Mouse (Mus musculus) limb, embryonic 13.5 days (tissue): ENCODE results near the gene Tab3. TPM values are rescaled to one million over a fixed set of nuclear protein-coding genes. Genes with fewer than 3 reads are reported as not detected.

ENCODE experiments used
- ATAC-seq: fragments of 200-750 bp; cut with Nextera tagmentation; 2 replicates; pipeline ENCODE4 v1.8.0; 2017; ENCODE audit warnings: low read depth, moderate number of reproducible peaks, moderate TSS enrichment; ENCODE audit not compliant: low FRiP score
- H3K27ac ChIP-seq: fragments of 300-500 bp; sonication (generic); 2 replicates; pipeline ENCODE4 v1.5.1; 2015; ENCODE audit warnings: inconsistent platforms, mild to moderate bottlenecking, moderate library complexity
- H3K27me3 ChIP-seq: fragments of 300-500 bp; sonication (generic); 2 replicates; pipeline ENCODE4 v1.6.1; 2015; ENCODE audit warnings: mild to moderate bottlenecking, inconsistent platforms
- H3K36me3 ChIP-seq: fragments of 300-500 bp; sonication (generic); 2 replicates; pipeline ENCODE4 v1.6.1; 2015; ENCODE audit warnings: inconsistent platforms, mild to moderate bottlenecking, moderate library complexity
- H3K4me1 ChIP-seq: fragments of 300-500 bp; sonication (generic); 2 replicates; pipeline ENCODE4 v1.6.1; 2015; ENCODE audit warnings: inconsistent platforms
- H3K4me2 ChIP-seq: fragments of 300-500 bp; sonication (generic); replicated peaks from 2 replicates; pipeline ENCODE4 v1.6.1; 2015; ENCODE audit warnings: inconsistent platforms, mild to moderate bottlenecking, moderate library complexity
- H3K4me3 ChIP-seq: fragments of 300-500 bp; sonication (generic); 2 replicates; pipeline ENCODE4 v1.5.1; 2015; ENCODE audit warnings: moderate library complexity, mild to moderate bottlenecking, inconsistent platforms
- H3K9ac ChIP-seq: fragments of 300-500 bp; sonication (generic); 2 replicates; pipeline ENCODE4 v1.6.1; 2015; ENCODE audit warnings: mild to moderate bottlenecking, inconsistent platforms
- H3K9me3 ChIP-seq: fragments of 300-500 bp; sonication (generic); 2 replicates; pipeline ENCODE4 v1.6.1; 2016; ENCODE audit warnings: inconsistent platforms
- WGBS: fragments of 180-500 bp; shearing (Covaris S2); methylation state at CpG from one replicate; pipeline ENCODE4 v1.1.7; 2015; 5-methylcytosine and 5-hydroxymethylcytosine counted together
- polyA plus RNA-seq: library from polyadenylated mRNA; unstranded; fragments of >200 nt; fragmentation: Nextera tagmentation; extraction: Ambion mirVana; gene quantifications from 2 replicates; pipeline ENCODE4 v1.2.1, GENCODE M21; 2015

The Tab3 gene
- 2.7 and 2.9 TPM in 2 replicates for polyA plus RNA-seq

DNA sequence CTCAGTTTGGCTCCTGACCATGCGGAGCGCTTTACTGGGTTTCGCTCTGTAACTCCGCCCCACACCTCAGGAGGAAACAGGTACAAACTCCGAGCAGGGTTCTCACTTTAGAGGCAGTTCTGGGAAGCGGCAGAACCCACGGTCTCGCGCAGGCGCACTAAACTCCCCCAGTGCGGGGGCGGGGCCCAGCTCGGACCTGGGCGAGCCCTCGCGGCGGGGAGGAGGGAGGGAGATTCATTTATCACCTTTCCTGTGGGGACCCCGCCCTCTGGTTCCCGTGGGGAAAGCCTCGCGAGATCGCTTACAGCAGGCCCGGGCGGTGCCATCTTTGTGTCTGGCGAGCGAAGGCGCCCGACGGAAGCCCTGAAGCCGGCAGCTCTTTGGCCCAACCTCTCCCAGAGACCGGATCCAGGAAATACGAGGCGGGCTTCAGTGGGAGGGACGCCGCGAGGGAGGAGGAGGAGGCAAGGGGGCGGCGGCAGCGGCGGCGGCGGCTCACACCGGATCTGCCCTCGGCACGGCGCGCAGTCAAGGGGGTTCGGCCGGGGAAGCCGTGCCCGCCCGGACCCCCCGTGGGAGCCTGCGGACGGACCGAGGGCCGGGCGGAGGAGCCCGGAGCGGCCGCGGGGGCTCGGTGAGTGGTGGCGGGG, at the start of gene Tab3:
Gene Tab3 (plus strand): TSS at position 491 of the 650 bp plus-strand sequence.
- no peak within 1 kb of the TSS for H3K27ac ChIP-seq
- WGBS: 22% methylated on average over 40 of the region's 64 CpGs

DNA sequence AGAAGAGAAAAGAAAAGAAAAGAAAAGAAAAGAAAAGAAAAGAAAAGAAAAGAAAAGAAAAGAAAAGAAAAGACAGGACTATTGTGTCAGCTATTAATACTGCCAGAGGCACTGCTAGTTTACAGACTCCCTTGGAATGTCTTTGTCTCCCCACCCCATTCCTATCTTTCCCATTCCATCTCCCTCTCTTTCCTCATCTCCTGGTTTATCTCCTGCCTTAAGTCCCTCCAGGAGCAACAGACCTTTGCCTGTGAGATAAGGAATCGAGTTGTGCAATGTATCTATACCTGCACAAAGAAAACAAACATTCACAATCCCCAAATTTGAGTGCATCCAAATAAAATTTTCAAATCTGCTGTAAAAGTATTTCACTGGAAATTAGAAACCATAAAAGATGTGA, 48.3 kb upstream of the Tab3 start:
- Histone ChIP-seq H3K36me3 (no peaks in the 10 kb centered on the region), H3K4me1 (no peaks in the 10 kb centered on the region), H3K9me3 (no peaks in the 10 kb centered on the region), H3K4me2 (no peak overlapping the region), H3K9ac (no peak overlapping the region), H3K4me3 (no peak overlapping the region), H3K27ac (no peak overlapping the region), H3K27me3 (no peaks in the 10 kb centered on the region)
- WGBS: 77% methylated on average over 1 of the region's 1 CpGs
- no peak for ATAC-seq

More for the DNA sequence above, at the start of gene Tab3:
- peaks cover 3% of the 10 kb centered on the region; the same call in 1 of the 2 replicates for H3K27me3 ChIP-seq
- H3K4me3 ChIP-seq: peak within 1 kb of the TSS; percentile 66
- no peaks in the 10 kb centered on the region for H3K4me1 ChIP-seq
- H3K36me3 ChIP-seq: no peaks in the 10 kb centered on the region
- ATAC-seq: peak; percentile 98
- H3K4me2 ChIP-seq: peak within 1 kb of the TSS; percentile 64
- peak within 1 kb of the TSS; percentile 82 for H3K9ac ChIP-seq
- H3K9me3 ChIP-seq: no peaks in the 10 kb centered on the region

DNA sequence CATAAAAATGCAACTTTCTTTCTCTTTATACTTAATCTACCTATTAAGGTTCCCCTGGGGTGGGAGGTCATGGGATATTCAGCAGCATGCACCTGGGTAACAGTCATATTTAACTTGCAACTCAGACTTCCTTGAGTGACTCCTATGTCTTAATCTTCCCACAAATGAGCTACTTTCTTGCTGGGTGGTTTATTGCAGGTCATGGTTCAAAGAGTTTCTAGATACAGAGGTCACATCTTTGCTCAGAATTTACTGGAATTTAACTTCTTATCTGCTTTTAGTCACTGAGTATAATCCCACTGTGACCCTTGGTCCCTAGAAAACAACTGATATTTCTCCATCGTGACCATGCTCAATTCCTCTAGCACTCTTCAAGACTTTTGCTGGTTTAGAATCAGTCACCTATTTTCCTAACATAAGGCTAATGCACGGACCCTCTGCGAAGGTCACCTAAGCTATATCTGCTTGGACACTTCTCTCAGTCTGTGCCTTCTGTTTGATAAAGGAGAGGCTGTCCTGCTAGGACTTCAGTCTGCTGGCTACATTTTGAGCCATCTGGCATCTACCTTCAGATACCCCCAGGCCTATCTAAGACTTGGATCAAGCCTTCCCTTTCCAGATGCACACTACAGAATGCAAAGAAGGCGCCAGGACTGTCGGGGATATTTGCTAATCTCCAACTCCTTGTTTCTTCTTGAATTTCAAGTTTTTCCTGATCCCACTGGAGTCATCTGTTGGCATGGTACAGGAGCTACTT, 47.4 kb upstream of the Tab3 start:
- no peaks in the 10 kb centered on the region for H3K9me3 ChIP-seq
- no peak overlapping the region for H3K27ac ChIP-seq
- H3K4me3 ChIP-seq: no peak overlapping the region
- no peaks in the 10 kb centered on the region for H3K27me3 ChIP-seq
- 61% methylated on average over 5 of the region's 5 CpGs for WGBS
- no peak for ATAC-seq
- H3K9ac ChIP-seq: no peak overlapping the region
- H3K4me2 ChIP-seq: no peak overlapping the region
- H3K36me3 ChIP-seq: no peaks in the 10 kb centered on the region
- H3K4me1 ChIP-seq: no peaks in the 10 kb centered on the region

DNA sequence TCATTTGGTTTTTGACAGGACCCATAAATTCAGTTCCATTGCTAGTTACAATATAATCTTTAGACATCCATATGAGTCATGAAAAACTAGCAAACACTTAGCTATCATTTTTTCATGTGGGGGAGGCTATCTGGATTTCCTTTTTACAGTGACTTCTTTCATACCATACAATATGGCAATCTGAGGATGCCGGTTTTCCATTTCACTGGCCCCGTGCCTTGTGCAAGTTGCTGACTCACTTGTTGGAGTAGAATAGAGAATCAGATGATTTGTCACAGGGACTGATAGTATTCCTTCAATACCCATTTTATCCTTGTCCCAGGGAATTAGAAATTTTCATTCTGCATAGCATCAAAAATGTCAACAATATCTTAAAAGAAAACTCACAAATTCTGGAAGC, 14.9 kb upstream of the Tab3 start:
- H3K4me1 ChIP-seq: no peaks in the 10 kb centered on the region
- H3K9me3 ChIP-seq: no peaks in the 10 kb centered on the region
- H3K4me2 ChIP-seq: no peak overlapping the region
- no peak for ATAC-seq
- no peak overlapping the region for H3K27ac ChIP-seq
- H3K36me3 ChIP-seq: no peaks in the 10 kb centered on the region
- H3K27me3 ChIP-seq: no peaks in the 10 kb centered on the region
- no peak overlapping the region for H3K4me3 ChIP-seq
- WGBS: 77% methylated on average over 2 of the region's 2 CpGs
- H3K9ac ChIP-seq: no peak overlapping the region

DNA sequence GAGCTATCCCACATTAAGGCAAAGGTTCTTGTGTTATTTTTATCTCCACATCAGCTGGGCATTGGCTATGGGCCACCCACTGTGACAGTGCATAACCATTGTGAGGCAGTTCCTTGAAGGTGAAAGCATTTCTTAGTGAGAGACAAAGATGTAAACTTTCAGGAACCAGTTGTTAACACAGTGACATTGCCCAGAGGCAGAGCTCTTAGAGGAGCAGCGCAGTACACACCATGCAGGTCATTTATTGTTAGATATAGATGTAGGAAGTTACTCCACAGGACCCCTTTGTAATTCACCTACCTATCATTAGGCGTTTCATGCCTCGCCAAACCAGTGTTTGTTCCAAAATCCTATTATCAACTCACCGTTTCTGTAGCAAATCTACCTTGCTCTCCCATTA, 7.6 kb upstream of the Tab3 start:
- H3K4me2 ChIP-seq: no peak overlapping the region
- no peak overlapping the region for H3K27ac ChIP-seq
- H3K9ac ChIP-seq: no peak overlapping the region
- WGBS: 76% methylated on average over 4 of the region's 4 CpGs
- H3K9me3 ChIP-seq: no peaks in the 10 kb centered on the region
- no peaks in the 10 kb centered on the region for H3K36me3 ChIP-seq
- H3K27me3 ChIP-seq: no peaks in the 10 kb centered on the region
- no peak overlapping the region for H3K4me3 ChIP-seq
- ATAC-seq: no peak
- no peaks in the 10 kb centered on the region for H3K4me1 ChIP-seq

DNA sequence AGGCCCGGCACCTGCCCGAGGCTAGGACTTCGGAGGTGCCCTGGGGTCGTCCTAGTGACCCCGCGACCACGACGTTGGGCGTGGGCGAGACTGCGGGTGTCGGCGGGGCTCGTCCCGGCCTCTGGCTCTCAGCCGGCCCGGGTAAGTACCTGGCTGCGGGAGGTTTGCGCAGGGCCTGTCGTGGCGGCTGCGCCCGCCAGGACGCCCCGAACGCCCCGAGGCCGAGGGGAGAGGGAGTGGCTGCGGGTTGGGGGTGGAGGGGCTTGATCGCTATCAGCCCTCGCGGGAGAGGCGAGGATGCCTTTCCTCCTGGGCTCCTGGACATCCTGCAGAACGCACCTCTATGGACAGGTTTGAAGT, 340 bp downstream of the Tab3 start:
- peak overlapping the region; percentile 66 for H3K4me3 ChIP-seq
- H3K4me1 ChIP-seq: no peaks in the 10 kb centered on the region
- WGBS: 15% methylated on average over 34 of the region's 34 CpGs
- H3K9ac ChIP-seq: peak overlapping the region; percentile 82
- peak overlapping the region; percentile 64 for H3K4me2 ChIP-seq
- ATAC-seq: peak; percentile 73
- no peaks in the 10 kb centered on the region for H3K36me3 ChIP-seq
- no peaks in the 10 kb centered on the region for H3K9me3 ChIP-seq
- H3K27me3 ChIP-seq: peaks cover 3% of the 10 kb centered on the region; the same call in 1 of the 2 replicates
- no peak overlapping the region for H3K27ac ChIP-seq

DNA sequence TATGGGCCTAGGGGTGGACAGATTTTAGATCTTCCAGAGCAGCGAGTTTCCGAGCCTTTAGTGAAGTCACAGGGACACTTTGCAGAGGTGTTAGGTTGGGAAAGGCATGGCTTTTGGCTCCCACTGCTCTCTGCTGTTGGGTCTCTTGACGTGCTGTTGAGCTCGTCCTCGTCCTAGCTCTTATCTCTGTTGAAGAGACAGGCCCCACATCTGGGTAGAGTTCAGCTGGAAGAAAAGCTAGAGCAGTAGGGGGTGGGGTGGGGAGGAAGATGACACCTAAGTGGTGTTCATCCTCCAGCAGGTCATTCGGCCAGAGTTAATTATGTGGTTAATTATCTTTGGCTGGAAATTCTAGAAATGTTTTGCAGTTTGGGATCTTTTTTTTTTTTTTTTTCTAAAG, 2.5 kb downstream of the Tab3 start:
- H3K36me3 ChIP-seq: no peaks in the 10 kb centered on the region
- H3K4me1 ChIP-seq: no peaks in the 10 kb centered on the region
- WGBS: 50% methylated on average over 6 of the region's 6 CpGs
- H3K4me2 ChIP-seq: no peak overlapping the region
- no peak overlapping the region for H3K4me3 ChIP-seq
- no peaks in the 10 kb centered on the region for H3K9me3 ChIP-seq
- no peak overlapping the region for H3K9ac ChIP-seq
- ATAC-seq: no peak
- H3K27me3 ChIP-seq: peaks cover 3% of the 10 kb centered on the region; the same call in 1 of the 2 replicates
- H3K27ac ChIP-seq: no peak overlapping the region

DNA sequence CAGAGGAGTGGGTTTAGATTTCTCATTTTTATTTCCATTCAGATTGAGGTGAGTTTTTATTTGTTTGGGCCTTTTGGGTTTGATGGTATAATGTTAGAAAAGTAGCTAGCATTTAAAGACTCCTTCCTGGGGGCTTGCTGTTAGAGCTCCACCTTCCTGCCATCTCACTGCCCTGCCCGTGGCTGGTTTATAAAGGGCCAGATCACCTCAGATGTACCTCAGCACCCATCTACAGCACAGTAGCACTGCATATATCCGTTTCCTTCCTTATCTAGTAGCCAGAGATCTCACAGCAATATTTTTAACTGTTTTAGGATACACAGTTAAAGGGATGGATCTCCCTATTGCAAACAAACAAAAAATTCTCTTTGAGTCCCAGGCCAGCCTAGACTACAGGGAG, 6.9 kb downstream of the Tab3 start:
- Histone ChIP-seq H3K27me3 (no peaks in the 10 kb centered on the region), H3K4me2 (no peak overlapping the region), H3K9me3 (no peaks in the 10 kb centered on the region), H3K4me1 (no peaks in the 10 kb centered on the region), H3K36me3 (no peaks in the 10 kb centered on the region), H3K4me3 (no peak overlapping the region), H3K27ac (no peak overlapping the region), H3K9ac (no peak overlapping the region)
- 41% methylated on average over 2 of the region's 2 CpGs for WGBS
- ATAC-seq: no peak

DNA sequence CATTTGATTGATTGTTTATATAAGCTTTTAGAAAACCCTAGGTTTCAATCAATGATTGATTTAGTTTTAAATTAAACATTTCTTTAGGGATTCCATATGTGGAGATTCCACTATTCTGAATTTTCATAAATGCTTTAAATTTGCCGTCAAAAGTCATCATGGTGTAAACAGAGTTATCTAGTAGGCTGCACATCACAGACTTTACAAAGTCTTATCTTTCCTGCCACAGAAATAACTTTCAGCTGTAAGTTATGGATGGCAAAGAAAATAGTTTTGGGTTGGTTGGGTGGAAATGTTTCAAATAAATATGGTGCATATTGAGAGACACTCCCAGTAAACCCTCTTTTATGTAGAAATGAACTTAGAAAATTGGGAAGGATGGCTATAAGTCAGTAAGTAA, 8.7 kb downstream of the Tab3 start:
- Histone ChIP-seq H3K27me3 (no peaks in the 10 kb centered on the region), H3K4me2 (no peak overlapping the region), H3K9me3 (no peaks in the 10 kb centered on the region), H3K27ac (no peak overlapping the region), H3K36me3 (no peaks in the 10 kb centered on the region), H3K4me1 (no peaks in the 10 kb centered on the region), H3K9ac (no peak overlapping the region), H3K4me3 (no peak overlapping the region)
- no peak for ATAC-seq
- WGBS: 90% methylated on average over 1 of the region's 1 CpGs

DNA sequence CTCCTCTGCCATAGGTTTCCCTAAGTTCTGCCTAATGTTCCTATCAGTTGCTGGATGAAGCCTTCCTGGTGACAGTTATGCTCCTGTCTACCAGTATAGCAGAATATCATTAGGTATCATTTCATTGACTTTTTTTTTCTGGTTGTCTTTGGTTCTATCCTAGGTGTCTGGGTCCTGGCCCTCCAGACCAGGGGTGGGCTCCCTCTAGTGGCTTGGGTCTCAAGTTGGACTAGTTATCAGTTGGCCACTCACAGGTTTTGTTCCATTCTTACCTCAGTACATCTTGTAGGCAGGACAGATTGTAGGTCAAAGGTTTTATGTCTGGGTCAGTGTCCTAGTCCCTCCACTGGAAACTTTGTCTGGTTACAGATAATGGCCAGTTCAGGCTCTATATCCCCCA, 11.8 kb downstream of the Tab3 start:
- Histone ChIP-seq H3K9ac (no peak overlapping the region), H3K4me3 (no peak overlapping the region), H3K9me3 (no peaks in the 10 kb centered on the region), H3K27ac (no peak overlapping the region), H3K4me2 (no peak overlapping the region), H3K4me1 (no peaks in the 10 kb centered on the region), H3K27me3 (no peaks in the 10 kb centered on the region), H3K36me3 (no peaks in the 10 kb centered on the region)
- ATAC-seq: no peak

DNA sequence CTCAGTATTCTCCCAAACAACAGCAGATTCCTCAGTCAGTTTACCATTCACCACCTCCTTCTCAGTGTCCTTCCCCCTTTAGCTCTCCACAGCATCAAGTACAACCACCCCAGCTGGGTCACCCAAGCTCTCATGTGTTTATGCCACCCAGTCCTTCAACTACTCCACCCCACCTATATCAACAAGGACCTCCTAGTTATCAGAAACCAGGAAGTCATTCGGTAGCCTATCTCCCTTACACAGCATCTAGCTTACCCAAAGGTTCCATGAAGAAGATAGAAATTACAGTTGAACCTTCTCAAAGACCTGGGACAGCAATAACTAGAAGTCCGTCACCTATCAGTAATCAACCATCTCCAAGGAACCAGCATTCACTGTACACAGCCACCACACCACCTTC, 40.9 kb downstream of the Tab3 start:
- Histone ChIP-seq H3K9me3 (no peaks in the 10 kb centered on the region), H3K27me3 (no peaks in the 10 kb centered on the region), H3K36me3 (no peaks in the 10 kb centered on the region; the same call in 1 of the 2 replicates), H3K9ac (no peak overlapping the region), H3K4me1 (no peaks in the 10 kb centered on the region), H3K27ac (no peak overlapping the region), H3K4me2 (no peak overlapping the region), H3K4me3 (no peak overlapping the region)
- WGBS: 95% methylated on average over 2 of the region's 2 CpGs
- ATAC-seq: no peak

DNA sequence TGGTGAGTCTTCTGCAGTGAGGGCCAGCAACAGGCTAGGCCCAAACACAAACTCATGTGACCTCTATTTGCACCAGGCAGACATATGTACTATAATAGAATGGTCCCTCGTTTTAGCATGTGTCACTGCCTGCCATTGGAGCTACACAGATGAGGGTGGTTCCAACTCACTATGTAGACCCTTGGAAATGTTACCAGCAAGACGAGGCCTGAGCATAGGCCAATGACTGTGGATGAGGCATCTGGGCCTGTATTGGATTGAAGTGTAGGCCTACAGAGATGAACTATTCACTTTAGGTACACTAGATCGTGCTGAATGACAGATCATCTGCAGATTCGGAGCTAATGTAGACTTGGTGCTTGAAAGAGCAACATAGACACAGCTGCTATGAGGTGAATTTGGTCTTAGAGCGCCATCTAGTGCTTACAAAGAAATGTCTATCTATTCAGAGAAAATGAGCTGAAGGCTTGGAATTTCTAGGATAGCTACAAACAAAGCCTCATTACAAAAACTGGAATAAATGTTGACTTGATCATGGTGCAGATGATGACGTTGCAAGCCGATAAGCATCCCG, 72.5 kb downstream of the Tab3 start:
- Histone ChIP-seq H3K27ac (no peak overlapping the region), H3K27me3 (no peaks in the 10 kb centered on the region), H3K9me3 (no peaks in the 10 kb centered on the region), H3K4me3 (no peak overlapping the region), H3K9ac (no peak overlapping the region), H3K4me1 (no peaks in the 10 kb centered on the region), H3K36me3 (no peaks in the 10 kb centered on the region), H3K4me2 (no peak overlapping the region)
- no peak for ATAC-seq
- 41% methylated on average over 8 of the region's 8 CpGs for WGBS
